Mouse (Mus musculus): ENCODE measurements at regions not wholly inside any gene's neighbourhood (a gene's known extent, or its start where the extent isn't known, plus 50 kb on each side); places are given as distances from the start of the nearest gene placed in this dataset.

- peak; percentile 77 for DNase-seq
- no peak overlapping the region for H3K27ac ChIP-seq (ENCODE audit: insufficient read depth, low read depth, low read length)
- 20% methylated on average over 7 of the region's 7 CpGs for WGBS
Observed at GRCm38 (mm10) chr9:31971801-31972628, 58.8 kb upstream of the Barx2 start.

GRCm38 (mm10) chr9:31972629-31972993, 59.3 kb upstream of the Barx2 start:
- TF ChIP-seq POLR2A (IDR thresholded peaks at IDR 0.05; ENCODE audit: low read depth, low read length) (no peak), CTCF (conservative IDR thresholded peaks at IDR 0.05; ENCODE audit: insufficient read depth, insufficient read length, low read depth, low read length) (no peak)
- Histone ChIP-seq H3K27me3 (replicated peaks; ENCODE audit: control insufficient read depth, insufficient read depth, low read length) (no peaks in the 10 kb centered on the region), H3K4me3 (ENCODE audit: insufficient read depth, low read depth, low read length) (no peak overlapping the region), H3K36me3 (ENCODE audit: control insufficient read depth, insufficient read depth, low read length) (no peaks in the 10 kb centered on the region), H3K27ac (ENCODE audit: insufficient read depth, low read depth, low read length) (no peak overlapping the region), H3K4me1 (ENCODE audit: control insufficient read depth, insufficient read depth, low read length) (no peaks in the 10 kb centered on the region; the same call in 1 of the 2 replicates)
- WGBS = 70% methylated on average over 6 of the region's 6 CpGs
- no peak for DNase-seq

More at GRCm38 (mm10) chr9:31971801-31972628, 58.8 kb upstream of the Barx2 start:
- H3K36me3 ChIP-seq (ENCODE audit: control insufficient read depth, insufficient read depth, low read length) = no peaks in the 10 kb centered on the region
- TF ChIP-seq CTCF (conservative IDR thresholded peaks at IDR 0.05; ENCODE audit: insufficient read depth, insufficient read length, low read depth, low read length) = peak; percentile 98
- TF ChIP-seq POLR2A (IDR thresholded peaks at IDR 0.05; ENCODE audit: low read depth, low read length) = no peak
- no peaks in the 10 kb centered on the region; the same call in 1 of the 2 replicates for H3K4me1 ChIP-seq (ENCODE audit: control insufficient read depth, insufficient read depth, low read length)
- no peaks in the 10 kb centered on the region for H3K27me3 ChIP-seq (replicated peaks; ENCODE audit: control insufficient read depth, insufficient read depth, low read length)
- H3K4me3 ChIP-seq (ENCODE audit: insufficient read depth, low read depth, low read length) = no peak overlapping the region

GRCm38 (mm10) chr9:31976191-31976590, 62.9 kb upstream of the Barx2 start:
- Histone ChIP-seq H3K27me3 (replicated peaks; ENCODE audit: control insufficient read depth, insufficient read depth, low read length) (no peaks in the 10 kb centered on the region), H3K4me1 (ENCODE audit: control insufficient read depth, insufficient read depth, low read length) (peaks cover 15% of the 10 kb centered on the region; the same call in 1 of the 2 replicates), H3K36me3 (ENCODE audit: control insufficient read depth, insufficient read depth, low read length) (no peaks in the 10 kb centered on the region), H3K27ac (ENCODE audit: insufficient read depth, low read depth, low read length) (no peak overlapping the region), H3K4me3 (ENCODE audit: insufficient read depth, low read depth, low read length) (no peak overlapping the region)
- no peak for TF ChIP-seq CTCF (conservative IDR thresholded peaks at IDR 0.05; ENCODE audit: insufficient read depth, insufficient read length, low read depth, low read length)
- TF ChIP-seq POLR2A (IDR thresholded peaks at IDR 0.05; ENCODE audit: low read depth, low read length) = no peak
- no peak for DNase-seq
- 66% methylated on average over 2 of the region's 2 CpGs for WGBS

- 84% methylated on average over 2 of the region's 2 CpGs for WGBS
- TF ChIP-seq CTCF (conservative IDR thresholded peaks at IDR 0.05; ENCODE audit: insufficient read depth, insufficient read length, low read depth, low read length) (no peak), POLR2A (IDR thresholded peaks at IDR 0.05; ENCODE audit: low read depth, low read length) (no peak)
- H3K4me1 ChIP-seq (ENCODE audit: control insufficient read depth, insufficient read depth, low read length) = peaks cover 15% of the 10 kb centered on the region; the same call in 1 of the 2 replicates
- H3K27ac ChIP-seq (ENCODE audit: insufficient read depth, low read depth, low read length) = peak overlapping the region; percentile 94
- H3K27me3 ChIP-seq (replicated peaks; ENCODE audit: control insufficient read depth, insufficient read depth, low read length) = no peaks in the 10 kb centered on the region
- no peak overlapping the region for H3K4me3 ChIP-seq (ENCODE audit: insufficient read depth, low read depth, low read length)
- H3K36me3 ChIP-seq (ENCODE audit: control insufficient read depth, insufficient read depth, low read length) = no peaks in the 10 kb centered on the region
- peak; percentile 69 for DNase-seq
Observed at GRCm38 (mm10) chr9:31978071-31978470, 64.8 kb upstream of the Barx2 start.

- DNase-seq = peak; percentile 85
- no peak for TF ChIP-seq CTCF (conservative IDR thresholded peaks at IDR 0.05; ENCODE audit: insufficient read depth, insufficient read length, low read depth, low read length)
- no peak for TF ChIP-seq POLR2A (IDR thresholded peaks at IDR 0.05; ENCODE audit: low read depth, low read length)
- Histone ChIP-seq H3K4me3 (ENCODE audit: insufficient read depth, low read depth, low read length) (no peak overlapping the region), H3K4me1 (ENCODE audit: control insufficient read depth, insufficient read depth, low read length) (peaks cover 15% of the 10 kb centered on the region; the same call in 1 of the 2 replicates), H3K27ac (ENCODE audit: insufficient read depth, low read depth, low read length) (peak overlapping the region; percentile 94), H3K36me3 (ENCODE audit: control insufficient read depth, insufficient read depth, low read length) (no peaks in the 10 kb centered on the region), H3K27me3 (replicated peaks; ENCODE audit: control insufficient read depth, insufficient read depth, low read length) (no peaks in the 10 kb centered on the region)
- 50% methylated on average over 3 of the region's 3 CpGs for WGBS
Observed at GRCm38 (mm10) chr9:31979211-31979610, 65.9 kb upstream of the Barx2 start.

GRCm38 (mm10) chr9:31980459-31980858, 67.2 kb upstream of the Barx2 start:
- H3K4me3 ChIP-seq (ENCODE audit: insufficient read depth, low read depth, low read length) = no peak overlapping the region
- 54% methylated on average over 5 of the region's 5 CpGs for WGBS
- no peak for DNase-seq
- H3K27me3 ChIP-seq (replicated peaks; ENCODE audit: control insufficient read depth, insufficient read depth, low read length) = no peaks in the 10 kb centered on the region
- H3K36me3 ChIP-seq (ENCODE audit: control insufficient read depth, insufficient read depth, low read length) = no peaks in the 10 kb centered on the region
- no peak for TF ChIP-seq CTCF (conservative IDR thresholded peaks at IDR 0.05; ENCODE audit: insufficient read depth, insufficient read length, low read depth, low read length)
- TF ChIP-seq POLR2A (IDR thresholded peaks at IDR 0.05; ENCODE audit: low read depth, low read length) = no peak
- H3K4me1 ChIP-seq (ENCODE audit: control insufficient read depth, insufficient read depth, low read length) = peaks cover 15% of the 10 kb centered on the region; the same call in 1 of the 2 replicates
- H3K27ac ChIP-seq (ENCODE audit: insufficient read depth, low read depth, low read length) = peak overlapping the region; percentile 83

Measured in kidney, adult 2 months (tissue).